Mouse (Mus musculus): ENCODE data around the gene Lhfpl3. TPM values are rescaled to one million over a fixed set of nuclear protein-coding genes. Genes with fewer than 3 reads are reported as not detected.

Gene Lhfpl3
- polyA plus RNA-seq, 1 experiment: 0.03 TPM

GRCm38 (mm10) chr5:23051458-23051857, 305.6 kb downstream of the Lhfpl3 start:
- DNase-seq: no peak
- TF ChIP-seq POLR2A (IDR thresholded peaks at IDR 0.05; ENCODE audit: control insufficient read depth, extremely low read depth, insufficient read depth, low read length, poor library complexity): no peak
- no peak for TF ChIP-seq CTCF (IDR thresholded peaks at IDR 0.05; ENCODE audit: borderline replicate concordance, control insufficient read depth, extremely low read depth, insufficient read depth, low read length, poor library complexity)
- H3K4me3 ChIP-seq (ENCODE audit: control insufficient read depth, insufficient read depth, low read length): no peak overlapping the region
- H3K36me3 ChIP-seq (ENCODE audit: control insufficient read depth, insufficient read depth, low read length): no peaks in the 10 kb centered on the region
- H3K27me3 ChIP-seq (ENCODE audit: control insufficient read depth, insufficient read depth, low read length): no peaks in the 10 kb centered on the region
- H3K4me1 ChIP-seq (replicated peaks; ENCODE audit: control insufficient read depth, insufficient read depth, low read length): no peaks in the 10 kb centered on the region
- 87% methylated on average over 5 of the region's 5 CpGs for WGBS
- H3K27ac ChIP-seq (ENCODE audit: control insufficient read depth, insufficient read depth, low read length): no peak overlapping the region

- no peaks in the 10 kb centered on the region for H3K27me3 ChIP-seq (ENCODE audit: control insufficient read depth, insufficient read depth, low read length)
- no peak for DNase-seq
- 90% methylated on average over 1 of the region's 1 CpGs for WGBS
Observed at GRCm38 (mm10) chr5:23094894-23095293, 349.0 kb downstream of the Lhfpl3 start.

DNA sequence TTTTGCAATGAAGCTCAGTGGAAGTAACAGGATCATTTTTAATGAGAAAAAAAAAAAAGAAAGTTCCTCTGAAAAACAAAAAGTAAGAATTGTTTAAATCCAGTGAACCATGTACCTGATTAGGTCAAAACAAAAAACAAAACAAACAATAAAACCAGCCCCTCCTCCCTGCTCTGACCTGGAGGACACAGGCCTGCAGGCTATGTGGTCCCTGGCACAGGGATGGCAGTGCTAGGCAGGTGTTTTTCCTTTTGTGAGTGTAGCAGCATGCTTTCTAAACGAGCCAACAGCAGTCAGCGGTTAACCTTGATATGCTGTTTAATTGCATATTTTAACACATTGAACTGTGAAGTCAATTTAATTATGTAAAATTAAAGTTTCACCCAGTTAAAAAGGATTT, 360.7 kb downstream of the Lhfpl3 start:
- Histone ChIP-seq H3K27ac (ENCODE audit: control insufficient read depth, insufficient read depth, low read length) (no peak overlapping the region), H3K36me3 (ENCODE audit: control insufficient read depth, insufficient read depth, low read length) (no peaks in the 10 kb centered on the region), H3K27me3 (ENCODE audit: control insufficient read depth, insufficient read depth, low read length) (no peaks in the 10 kb centered on the region), H3K4me3 (ENCODE audit: control insufficient read depth, insufficient read depth, low read length) (no peak overlapping the region), H3K4me1 (replicated peaks; ENCODE audit: control insufficient read depth, insufficient read depth, low read length) (no peaks in the 10 kb centered on the region)
- 83% methylated on average over 2 of the region's 2 CpGs for WGBS
- TF ChIP-seq POLR2A (IDR thresholded peaks at IDR 0.05; ENCODE audit: control insufficient read depth, extremely low read depth, insufficient read depth, low read length, poor library complexity): no peak
- no peak for TF ChIP-seq CTCF (IDR thresholded peaks at IDR 0.05; ENCODE audit: borderline replicate concordance, control insufficient read depth, extremely low read depth, insufficient read depth, low read length, poor library complexity)
- no peak for DNase-seq

More at GRCm38 (mm10) chr5:23094894-23095293, 349.0 kb downstream of the Lhfpl3 start:
- Histone ChIP-seq H3K4me1 (replicated peaks; ENCODE audit: control insufficient read depth, insufficient read depth, low read length) (no peaks in the 10 kb centered on the region), H3K36me3 (ENCODE audit: control insufficient read depth, insufficient read depth, low read length) (no peaks in the 10 kb centered on the region), H3K4me3 (ENCODE audit: control insufficient read depth, insufficient read depth, low read length) (no peak overlapping the region), H3K27ac (ENCODE audit: control insufficient read depth, insufficient read depth, low read length) (no peak overlapping the region)
- TF ChIP-seq CTCF (IDR thresholded peaks at IDR 0.05; ENCODE audit: borderline replicate concordance, control insufficient read depth, extremely low read depth, insufficient read depth, low read length, poor library complexity) (no peak), POLR2A (IDR thresholded peaks at IDR 0.05; ENCODE audit: control insufficient read depth, extremely low read depth, insufficient read depth, low read length, poor library complexity) (no peak)

- H3K27me3 ChIP-seq (ENCODE audit: control insufficient read depth, insufficient read depth, low read length): no peaks in the 10 kb centered on the region
- WGBS: 61% methylated on average over 6 of the region's 6 CpGs
- no peaks in the 10 kb centered on the region for H3K4me1 ChIP-seq (replicated peaks; ENCODE audit: control insufficient read depth, insufficient read depth, low read length)
- TF ChIP-seq CTCF (IDR thresholded peaks at IDR 0.05; ENCODE audit: borderline replicate concordance, control insufficient read depth, extremely low read depth, insufficient read depth, low read length, poor library complexity): no peak
- TF ChIP-seq POLR2A (IDR thresholded peaks at IDR 0.05; ENCODE audit: control insufficient read depth, extremely low read depth, insufficient read depth, low read length, poor library complexity): no peak
- H3K4me3 ChIP-seq (ENCODE audit: control insufficient read depth, insufficient read depth, low read length): no peak overlapping the region
- no peaks in the 10 kb centered on the region for H3K36me3 ChIP-seq (ENCODE audit: control insufficient read depth, insufficient read depth, low read length)
- H3K27ac ChIP-seq (ENCODE audit: control insufficient read depth, insufficient read depth, low read length): no peak overlapping the region
- DNase-seq: no peak
Observed at GRCm38 (mm10) chr5:23111307-23111706, 365.4 kb downstream of the Lhfpl3 start.

GRCm38 (mm10) chr5:23114249-23114648, 368.4 kb downstream of the Lhfpl3 start:
- Histone ChIP-seq H3K27ac (ENCODE audit: control insufficient read depth, insufficient read depth, low read length) (no peak overlapping the region), H3K27me3 (ENCODE audit: control insufficient read depth, insufficient read depth, low read length) (no peaks in the 10 kb centered on the region), H3K4me3 (ENCODE audit: control insufficient read depth, insufficient read depth, low read length) (no peak overlapping the region), H3K36me3 (ENCODE audit: control insufficient read depth, insufficient read depth, low read length) (no peaks in the 10 kb centered on the region), H3K4me1 (replicated peaks; ENCODE audit: control insufficient read depth, insufficient read depth, low read length) (no peaks in the 10 kb centered on the region)
- TF ChIP-seq CTCF (IDR thresholded peaks at IDR 0.05; ENCODE audit: borderline replicate concordance, control insufficient read depth, extremely low read depth, insufficient read depth, low read length, poor library complexity): no peak
- no peak for TF ChIP-seq POLR2A (IDR thresholded peaks at IDR 0.05; ENCODE audit: control insufficient read depth, extremely low read depth, insufficient read depth, low read length, poor library complexity)
- WGBS: 95% methylated on average over 4 of the region's 4 CpGs
- no peak for DNase-seq

DNA sequence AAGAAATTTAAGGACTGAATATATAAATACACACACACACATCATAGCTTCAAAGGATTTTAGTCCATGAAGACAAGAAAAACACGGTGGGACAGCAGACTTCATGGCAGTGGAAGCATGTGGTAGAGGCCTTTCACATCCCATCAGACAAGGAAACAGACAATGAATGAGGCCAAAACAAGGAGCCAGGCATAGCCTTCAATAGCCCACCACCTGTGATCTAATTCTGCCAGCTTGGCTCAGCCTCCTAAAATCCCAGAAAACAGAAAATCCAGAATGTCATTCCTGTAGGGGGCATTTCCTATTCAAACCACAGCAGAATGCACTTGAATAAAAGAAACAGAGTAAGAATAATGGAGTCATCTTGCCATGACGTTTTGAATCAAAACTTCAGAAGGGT, 381.0 kb downstream of the Lhfpl3 start:
- H3K36me3 ChIP-seq (ENCODE audit: control insufficient read depth, insufficient read depth, low read length): no peaks in the 10 kb centered on the region
- no peaks in the 10 kb centered on the region for H3K27me3 ChIP-seq (ENCODE audit: control insufficient read depth, insufficient read depth, low read length)
- H3K4me1 ChIP-seq (replicated peaks; ENCODE audit: control insufficient read depth, insufficient read depth, low read length): no peaks in the 10 kb centered on the region
- no peak overlapping the region for H3K27ac ChIP-seq (ENCODE audit: control insufficient read depth, insufficient read depth, low read length)
- H3K4me3 ChIP-seq (ENCODE audit: control insufficient read depth, insufficient read depth, low read length): no peak overlapping the region
- no peak for TF ChIP-seq CTCF (IDR thresholded peaks at IDR 0.05; ENCODE audit: borderline replicate concordance, control insufficient read depth, extremely low read depth, insufficient read depth, low read length, poor library complexity)
- no peak for TF ChIP-seq POLR2A (IDR thresholded peaks at IDR 0.05; ENCODE audit: control insufficient read depth, extremely low read depth, insufficient read depth, low read length, poor library complexity)
- no peak for DNase-seq
- 81% methylated on average over 2 of the region's 2 CpGs for WGBS

Measured in thymus, adult 2 months (tissue).